Mouse (Mus musculus) monocyte, adult 59 days (primary cell): ENCODE measurements around the gene Vmn1r223. TPM values are rescaled to one million over a fixed set of nuclear protein-coding genes. Genes with fewer than 3 reads are reported as not detected.

ENCODE experiments used
- total RNA-seq, 2 experiments: library from RNA; stranded (reverse); gene quantifications; one replicate each; pipeline ENCODE4 v1.2.4; 2023

Gene Vmn1r223
- not detected for total RNA-seq

DNA sequence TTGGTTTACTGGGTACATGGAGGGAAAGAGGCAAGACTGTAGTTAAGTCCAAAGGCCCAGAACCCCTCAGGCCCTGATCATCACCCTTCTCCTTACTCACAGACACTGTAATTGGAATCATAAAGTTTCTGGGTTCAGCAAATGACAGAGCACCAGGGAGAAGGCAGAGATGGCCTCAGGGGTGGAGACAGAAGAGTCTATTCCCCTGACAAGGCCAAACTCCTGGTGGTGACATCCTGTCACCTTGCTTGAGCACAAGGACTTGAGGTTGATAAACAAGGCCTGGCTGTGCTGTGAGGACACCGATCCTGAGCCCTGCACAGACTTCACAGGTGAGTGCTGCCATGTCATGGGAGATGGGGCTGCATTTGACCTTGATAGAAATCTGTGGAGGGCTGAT is at the start of gene Vmn1r223:
Vmn1r223 (plus strand) TSS at position 301 of the 400 bp plus-strand sequence.

DNA sequence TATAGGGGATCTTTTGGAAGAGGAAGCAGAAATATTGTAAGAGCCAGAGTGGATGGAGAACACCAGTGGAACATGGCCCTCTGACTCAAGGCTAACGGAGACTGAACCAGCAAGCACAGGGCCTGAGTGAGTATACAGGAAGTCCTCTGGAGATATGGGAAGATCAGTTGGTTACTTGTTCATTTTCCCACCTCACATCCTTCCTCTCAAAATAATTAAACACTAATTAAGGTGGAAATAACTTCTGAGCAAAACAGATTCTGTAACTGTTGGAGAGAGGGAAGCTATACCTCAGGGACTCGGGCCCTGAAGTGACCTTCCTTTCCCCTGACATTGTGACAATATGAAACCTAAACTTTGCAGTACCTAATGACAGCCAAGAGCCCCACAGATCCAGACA is 33.1 kb upstream of the Vmn1r223 start, which contains the start of gene Vmn1r221:
Vmn1r221 (plus strand) TSS at position 301 of the 400 bp plus-strand sequence.

DNA sequence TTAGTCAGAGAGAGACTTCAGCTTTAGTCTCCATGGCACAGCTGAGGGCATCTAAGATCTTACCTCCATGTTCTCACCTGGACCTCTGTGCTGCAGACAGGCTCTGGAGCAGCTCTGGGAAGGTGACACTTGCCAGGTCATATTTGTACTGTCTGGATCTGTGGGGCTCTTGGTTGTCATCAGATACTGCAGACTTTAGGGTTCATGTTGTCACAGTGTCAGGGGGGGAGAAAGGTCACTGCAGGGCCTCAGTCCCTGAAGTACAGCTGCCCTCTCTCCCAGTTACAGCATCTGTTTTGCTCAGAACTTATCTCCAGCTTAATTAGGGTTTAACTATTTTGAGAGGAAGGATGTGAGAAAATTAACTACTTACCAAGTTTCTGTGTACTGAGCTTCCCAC is 11.1 kb upstream of the Vmn1r223 start, which contains the start of gene Vmn1r222:
Vmn1r222 (minus strand) TSS at position 101 of the 400 bp plus-strand sequence.

Other genes with a start within 250 kb of the Vmn1r223 start
- not detected for gene Vmn1r213, start 239.5 kb upstream of the Vmn1r223 start, total RNA-seq
- not detected for gene Vmn1r214, start 216.7 kb upstream of the Vmn1r223 start, total RNA-seq
- gene Vmn1r215, start 179.1 kb upstream of the Vmn1r223 start, total RNA-seq, result not detected
- gene Vmn1r217, start 128.9 kb upstream of the Vmn1r223 start, total RNA-seq, result not detected
- not detected for gene Vmn1r218, start 114.0 kb upstream of the Vmn1r223 start, total RNA-seq
- gene Vmn1r219, start 87.8 kb upstream of the Vmn1r223 start, total RNA-seq, result not detected
- gene Vmn1r220, start 59.2 kb upstream of the Vmn1r223 start, total RNA-seq, result not detected
- gene Vmn1r221, start 33.0 kb upstream of the Vmn1r223 start, total RNA-seq, result not detected
- not detected for gene Vmn1r222, start 11.2 kb upstream of the Vmn1r223 start, total RNA-seq
- 10 to 100 TPM; 14.1 to 14.9 TPM for gene Zfp322a, start 122.1 kb downstream of the Vmn1r223 start, total RNA-seq
- gene Abt1, start 176.7 kb downstream of the Vmn1r223 start, total RNA-seq, result 1 to 10 TPM; 8.0 to 9.6 TPM
- not detected for gene Btn1a1, start 218.8 kb downstream of the Vmn1r223 start, total RNA-seq
- not detected for gene Btn2a2, start 241.7 kb downstream of the Vmn1r223 start, total RNA-seq